Mouse (Mus musculus) olfactory bulb, adult 2 months (tissue): ENCODE measurements around the gene Enpep.

Source experiments
- CTCF ChIP-seq: fragments of 200-500 bp; IDR thresholded peaks from 2 replicates; pipeline ENCODE4 v1.5.1; 2012; ENCODE audit warnings: low read depth, mild to moderate bottlenecking, low read length, moderate library complexity; ENCODE audit not compliant: insufficient read depth
- POLR2A ChIP-seq: fragments of 200-500 bp; IDR thresholded peaks from 2 replicates; pipeline ENCODE4 v1.6.1; 2012; ENCODE audit warnings: mild to moderate bottlenecking, low read depth, low read length, moderate library complexity; ENCODE audit not compliant: insufficient read depth

- TF ChIP-seq CTCF (no peak), POLR2A (no peak)
Observed at GRCm38 (mm10) chr3:129331427-129331826, 1.1 kb downstream of the Enpep start.
